Mouse (Mus musculus) hindbrain, postnatal 0 days (tissue): ENCODE results near the gene Btbd16. TPM values are rescaled to one million over a fixed set of nuclear protein-coding genes. Genes with fewer than 3 reads are reported as not detected.

Experiments
- ATAC-seq: fragments of 200-750 bp; cut with Nextera tagmentation; 2 replicates; pipeline ENCODE4 v1.8.0; 2017; ENCODE audit warnings: mild to moderate bottlenecking, moderate TSS enrichment, moderate library complexity
- DNase-seq: peaks from one replicate; pipeline ENCODE4 v3.0.0-alpha.2; 2015; ENCODE audit warnings: low spot score
- H3K27ac ChIP-seq: fragments of 300-500 bp; sonication (generic); 2 replicates; pipeline ENCODE4 v1.5.1; 2014; ENCODE audit warnings: mild to moderate bottlenecking
- H3K27me3 ChIP-seq: fragments of 300-500 bp; sonication (generic); 2 replicates; pipeline ENCODE4 v1.6.1; 2014; ENCODE audit warnings: low read length, mixed read lengths; ENCODE audit not compliant: insufficient read depth
- H3K36me3 ChIP-seq: fragments of 300-500 bp; sonication (generic); 2 replicates; pipeline ENCODE4 v1.6.1; 2014; ENCODE audit warnings: low read length, mixed read lengths; ENCODE audit not compliant: insufficient read depth
- H3K4me1 ChIP-seq: fragments of 300-500 bp; sonication (generic); 2 replicates; pipeline ENCODE4 v1.6.1; 2014; ENCODE audit warnings: antibody characterized with exemption, low read length, mixed read lengths; ENCODE audit not compliant: insufficient read depth
- H3K4me2 ChIP-seq: fragments of 300-500 bp; sonication (generic); 2 replicates; pipeline ENCODE4 v1.6.1; 2014; ENCODE audit warnings: low read depth, mild to moderate bottlenecking, low read length, moderate library complexity, mixed read lengths
- H3K4me3 ChIP-seq: fragments of 300-500 bp; sonication (generic); 2 replicates; pipeline ENCODE4 v1.5.1; 2014; ENCODE audit warnings: low read length
- H3K9ac ChIP-seq: fragments of 300-500 bp; sonication (generic); replicated peaks from 2 replicates; pipeline ENCODE4 v1.6.1; 2014; ENCODE audit warnings: mild to moderate bottlenecking, low read length, moderate library complexity, mixed read lengths
- H3K9me3 ChIP-seq: fragments of 300-500 bp; sonication (generic); 2 replicates; pipeline ENCODE4 v1.6.1; 2016; ENCODE audit warnings: low read length, mixed read lengths
- CTCF ChIP-seq: IDR thresholded peaks from 2 replicates; pipeline ENCODE4 v1.5.1; 2016; ENCODE audit warnings: antibody characterized with exemption, control low read depth, low read depth
- WGBS: fragments of 180-500 bp; shearing (Covaris S2); extraction: QIAGEN DNeasy Blood & Tissue Kit; methylation state at CpG from one replicate; pipeline ENCODE4 v1.1.7; 2014; 5-methylcytosine and 5-hydroxymethylcytosine counted together
- polyA plus RNA-seq: library from polyadenylated mRNA; unstranded; fragments of >200 nt; fragmentation: Nextera tagmentation; extraction: Ambion mirVana; gene quantifications from 2 replicates; pipeline ENCODE4 v1.2.1, GENCODE M21; 2015
- total RNA-seq: library from RNA; depleted of rRNA; stranded (reverse); fragments of >200 nt; gene quantifications from 2 replicates; pipeline ENCODE4 v1.2.3, GENCODE M21; 2014

The Btbd16 gene
- total and polyA plus RNA-seq, 2 experiments from 2014 or later: 0.18 TPM; not detected in 1

DNA sequence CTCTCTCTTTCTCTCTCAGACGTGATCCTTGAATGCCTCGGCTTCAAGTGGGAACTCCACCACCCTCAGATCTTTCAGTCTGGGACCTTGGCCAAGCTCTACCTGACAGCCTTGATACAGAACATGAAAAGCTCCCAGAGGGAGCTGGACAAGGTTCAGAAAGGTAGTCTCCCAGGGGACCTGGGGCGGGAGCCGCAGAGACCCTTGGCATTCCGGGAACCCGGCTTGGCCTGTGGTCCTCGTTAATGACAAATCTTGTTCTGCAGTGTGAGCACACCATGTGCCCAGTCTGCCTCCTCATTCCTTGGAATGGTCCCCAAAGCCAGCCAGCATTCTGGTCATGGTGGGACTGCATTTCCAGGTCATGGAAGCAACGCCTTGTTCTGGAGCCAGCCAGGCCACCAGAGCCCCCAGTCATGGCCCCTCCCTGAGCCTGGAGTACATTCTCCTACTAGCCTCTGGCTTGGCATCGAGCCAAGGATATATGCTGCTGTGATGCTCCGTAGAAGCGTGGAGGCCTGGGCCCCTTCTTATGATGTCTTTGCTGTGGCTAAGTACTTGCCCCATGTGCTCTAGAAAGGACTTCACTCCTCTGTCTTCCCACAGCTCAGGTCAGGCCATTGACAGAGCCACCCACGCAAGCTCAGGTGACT lies 12.2 kb downstream of the Btbd16 start:
- Histone ChIP-seq H3K27me3 (no peaks in the 10 kb centered on the region), H3K36me3 (no peaks in the 10 kb centered on the region), H3K4me1 (no peaks in the 10 kb centered on the region), H3K9me3 (no peaks in the 10 kb centered on the region), H3K4me2 (no peak overlapping the region), H3K9ac (no peak overlapping the region), H3K27ac (no peak overlapping the region), H3K4me3 (no peak overlapping the region)
- WGBS: 57% methylated on average over 12 of the region's 12 CpGs
- DNase-seq (no peak), ATAC-seq (no peak)
- TF ChIP-seq CTCF: no peak

DNA sequence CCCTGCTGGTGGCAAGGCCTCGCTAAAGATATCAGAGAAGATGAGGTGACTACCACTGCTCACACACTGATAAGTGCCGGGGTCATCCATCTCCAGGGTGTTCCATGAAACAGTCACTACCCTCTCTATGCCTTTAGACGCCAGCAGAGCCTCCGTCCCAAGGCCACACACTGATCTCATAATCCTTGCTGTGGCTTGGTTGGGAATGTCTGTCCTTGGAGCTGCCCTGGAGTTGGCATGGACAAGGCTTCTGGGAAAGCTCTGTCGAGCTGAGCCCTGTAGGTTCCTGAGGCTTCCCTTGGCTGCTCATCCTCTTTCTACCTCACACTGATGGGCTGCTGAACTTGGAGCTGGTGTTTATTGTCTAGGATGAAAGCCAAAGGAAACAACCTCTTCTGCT lies 12.8 kb downstream of the Btbd16 start:
- DNase-seq (no peak), ATAC-seq (no peak)
- H3K9ac ChIP-seq: no peak overlapping the region
- no peaks in the 10 kb centered on the region for H3K9me3 ChIP-seq
- no peak overlapping the region for H3K27ac ChIP-seq
- 75% methylated on average over 5 of the region's 5 CpGs for WGBS
- H3K27me3 ChIP-seq: no peaks in the 10 kb centered on the region
- TF ChIP-seq CTCF: no peak
- H3K4me3 ChIP-seq: no peak overlapping the region
- H3K4me1 ChIP-seq: no peaks in the 10 kb centered on the region
- H3K36me3 ChIP-seq: no peaks in the 10 kb centered on the region
- no peak overlapping the region for H3K4me2 ChIP-seq

DNA sequence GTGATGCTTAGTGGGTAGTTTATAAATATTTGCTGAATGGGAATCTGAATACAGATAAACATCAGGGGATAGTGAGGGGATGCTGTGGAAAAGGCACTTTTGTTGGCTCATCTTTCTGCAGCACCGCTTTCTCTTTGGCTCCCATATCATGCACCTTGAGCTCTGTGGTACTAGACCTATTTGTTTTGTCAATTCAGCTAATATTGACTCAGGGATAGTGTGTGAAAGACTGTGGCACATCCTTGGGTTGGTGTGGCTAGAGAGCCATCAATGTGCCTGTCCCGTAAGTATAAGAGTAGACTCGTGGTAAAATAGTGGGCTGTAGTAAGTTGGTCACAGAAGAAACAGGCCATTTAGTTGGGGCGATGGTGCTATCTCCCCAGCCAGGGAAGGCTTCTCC lies 13.7 kb downstream of the Btbd16 start:
- ATAC-seq: no peak
- 96% methylated on average over 4 of the region's 4 CpGs for WGBS

DNA sequence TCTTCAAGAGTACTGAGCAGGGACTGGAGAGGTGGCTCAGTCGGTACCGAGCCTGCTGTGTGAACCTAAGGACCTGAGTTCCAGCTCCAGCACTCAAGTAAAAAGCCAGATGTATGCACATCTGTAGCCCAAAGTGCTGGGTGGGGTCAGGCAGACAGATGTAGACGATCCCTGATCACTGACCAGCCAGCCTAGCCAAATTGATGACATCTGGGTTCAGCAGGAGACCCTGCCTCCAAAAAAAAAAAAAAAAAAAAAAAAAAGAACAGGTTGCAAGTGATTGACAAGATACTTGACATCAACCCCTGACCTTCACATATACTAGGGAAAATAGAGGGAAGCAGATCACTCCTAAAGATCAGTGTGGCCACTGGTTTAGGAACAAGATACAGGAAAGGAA lies 15.1 kb downstream of the Btbd16 start:
- Histone ChIP-seq H3K27me3 (no peaks in the 10 kb centered on the region), H3K9ac (no peak overlapping the region), H3K4me2 (no peak overlapping the region), H3K4me3 (no peak overlapping the region), H3K36me3 (no peaks in the 10 kb centered on the region), H3K4me1 (no peaks in the 10 kb centered on the region), H3K27ac (no peak overlapping the region), H3K9me3 (no peaks in the 10 kb centered on the region)
- ATAC-seq: no peak
- DNase-seq: no peak
- TF ChIP-seq CTCF: no peak
- 84% methylated on average over 3 of the region's 3 CpGs for WGBS

More for the DNA sequence above, 13.7 kb downstream of the Btbd16 start:
- no peaks in the 10 kb centered on the region for H3K4me1 ChIP-seq
- no peak overlapping the region for H3K4me2 ChIP-seq
- H3K4me3 ChIP-seq: no peak overlapping the region
- H3K9me3 ChIP-seq: no peaks in the 10 kb centered on the region
- H3K9ac ChIP-seq: no peak overlapping the region
- TF ChIP-seq CTCF: no peak
- no peak overlapping the region for H3K27ac ChIP-seq
- no peaks in the 10 kb centered on the region for H3K36me3 ChIP-seq
- DNase-seq: no peak
- no peaks in the 10 kb centered on the region for H3K27me3 ChIP-seq

DNA sequence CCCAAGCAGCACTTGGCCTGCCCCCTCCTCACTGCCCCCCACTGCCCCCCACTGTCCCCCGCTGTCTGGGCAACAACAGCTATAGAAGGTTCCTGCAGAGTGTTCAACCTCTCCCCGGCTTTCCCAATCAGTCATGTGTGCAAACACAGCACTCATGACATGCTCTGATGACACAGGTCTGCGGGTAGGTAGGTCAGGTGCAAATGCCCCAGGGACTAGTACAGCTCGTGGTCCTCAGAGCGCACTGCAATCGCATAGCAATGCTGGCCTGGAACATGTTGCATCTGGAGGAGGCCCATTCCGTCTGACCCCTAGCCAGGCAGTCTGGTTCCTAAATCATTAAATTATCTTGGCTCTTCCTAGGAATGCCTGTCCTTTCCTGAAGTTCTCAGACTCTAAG lies 15.6 kb downstream of the Btbd16 start:
- ATAC-seq: no peak
- 78% methylated on average over 7 of the region's 7 CpGs for WGBS

DNA sequence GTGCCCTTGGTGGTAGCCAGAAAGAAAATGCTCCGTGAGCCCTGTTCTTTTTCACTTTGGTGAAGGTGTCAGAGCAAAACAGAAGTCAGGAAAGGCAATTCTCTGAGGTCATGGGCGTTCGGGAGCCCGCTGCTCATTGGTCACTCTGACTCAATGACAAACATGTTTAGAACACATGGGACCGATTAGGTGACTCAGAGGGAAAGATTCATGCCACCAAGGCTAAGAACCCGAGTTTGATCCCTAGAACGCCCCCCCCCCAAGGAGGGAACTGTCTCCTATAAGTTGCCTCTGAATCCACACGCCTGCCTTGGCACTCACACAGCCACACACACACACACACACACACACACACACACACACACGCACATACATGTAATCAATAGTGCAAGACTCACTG lies 19.8 kb downstream of the Btbd16 start:
- no peak overlapping the region for H3K4me2 ChIP-seq
- H3K9me3 ChIP-seq: no peaks in the 10 kb centered on the region
- DNase-seq: no peak
- no peak for ATAC-seq
- TF ChIP-seq CTCF: no peak
- no peaks in the 10 kb centered on the region for H3K4me1 ChIP-seq
- H3K27me3 ChIP-seq: no peaks in the 10 kb centered on the region
- H3K36me3 ChIP-seq: no peaks in the 10 kb centered on the region
- no peak overlapping the region for H3K9ac ChIP-seq
- no peak overlapping the region for H3K4me3 ChIP-seq
- 83% methylated on average over 9 of the region's 9 CpGs for WGBS
- no peak overlapping the region for H3K27ac ChIP-seq

More for the DNA sequence above, 15.6 kb downstream of the Btbd16 start:
- H3K4me1 ChIP-seq: no peaks in the 10 kb centered on the region
- no peak overlapping the region for H3K4me2 ChIP-seq
- H3K9me3 ChIP-seq: no peaks in the 10 kb centered on the region
- no peak overlapping the region for H3K4me3 ChIP-seq
- DNase-seq: no peak
- H3K27ac ChIP-seq: no peak overlapping the region
- no peak overlapping the region for H3K9ac ChIP-seq
- H3K27me3 ChIP-seq: no peaks in the 10 kb centered on the region
- TF ChIP-seq CTCF: no peak
- H3K36me3 ChIP-seq: no peaks in the 10 kb centered on the region

DNA sequence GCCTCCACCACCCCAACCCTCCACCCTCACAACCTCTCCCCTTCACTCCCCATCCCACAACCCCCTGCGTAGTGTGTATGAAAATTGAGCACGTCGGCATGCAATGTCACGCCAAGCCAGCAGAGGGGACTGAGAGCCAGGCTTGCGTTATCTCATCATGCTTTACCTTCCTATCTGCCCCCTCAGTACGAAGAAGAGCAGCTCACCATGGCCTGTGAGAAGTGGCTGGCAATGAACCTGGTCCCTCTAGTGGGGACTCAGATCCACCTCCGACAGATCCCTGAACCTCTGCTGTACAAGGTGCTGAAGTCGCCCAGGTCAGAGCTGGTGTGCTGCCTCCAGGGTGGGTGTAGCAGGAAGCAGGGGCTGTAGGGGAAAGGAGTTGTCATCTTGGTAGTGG lies 22.9 kb downstream of the Btbd16 start:
- Histone ChIP-seq H3K36me3 (no peaks in the 10 kb centered on the region), H3K9me3 (no peaks in the 10 kb centered on the region), H3K4me2 (no peak overlapping the region), H3K9ac (no peak overlapping the region), H3K4me1 (no peaks in the 10 kb centered on the region), H3K27me3 (no peaks in the 10 kb centered on the region), H3K27ac (no peak overlapping the region), H3K4me3 (no peak overlapping the region)
- peak; percentile 51 for TF ChIP-seq CTCF
- 76% methylated on average over 8 of the region's 8 CpGs for WGBS
- DNase-seq: no peak
- ATAC-seq: no peak
